ENCODE assay signal across 8 mouse cellular contexts in the genomic region with DNA sequence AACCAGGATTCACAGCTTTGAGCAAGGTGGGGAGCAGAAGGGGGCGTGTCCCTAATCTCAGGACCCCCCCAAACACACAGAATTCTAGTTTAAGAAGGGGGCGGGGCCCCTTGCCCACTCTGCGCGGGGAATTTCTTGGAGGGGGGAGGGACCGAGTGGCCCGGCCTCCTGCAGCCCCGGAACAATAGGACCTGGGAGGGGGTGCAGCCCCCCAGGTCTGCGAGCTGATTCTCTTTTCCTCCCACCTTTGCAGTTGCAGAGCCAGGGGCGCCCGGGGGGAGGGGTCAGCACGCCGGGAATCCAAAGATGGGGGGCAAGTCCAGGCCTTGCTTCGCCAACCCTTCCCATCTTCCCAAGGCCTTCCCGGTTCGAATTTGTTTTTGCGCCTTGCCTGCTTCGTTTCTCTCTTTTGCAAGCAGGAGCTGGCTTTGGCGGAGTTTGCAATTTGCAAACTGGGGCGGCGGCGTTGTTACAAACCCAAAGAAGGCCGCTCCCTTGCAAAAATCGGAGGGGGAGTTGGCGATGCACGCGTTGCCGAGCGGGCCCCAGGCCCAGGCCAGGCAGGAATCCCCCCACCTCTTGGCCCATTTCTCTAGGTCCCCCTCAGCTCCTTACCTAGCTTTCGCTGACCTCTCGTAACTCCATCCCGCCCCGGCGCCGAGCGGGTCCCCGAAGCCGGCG. TPM values are rescaled to one million over a fixed set of nuclear protein-coding genes. Genes with fewer than 3 reads are reported as not detected.
DNase-seq lines count a peak whose midpoint lies in the region; ATAC-seq and TF ChIP-seq lines count a peak whose summit lies in the region.

No protein-coding gene starts in this region.

- no peak for TF ChIP-seq EP300 in liver, postnatal 0 days (IDR thresholded peaks at IDR 0.05; ENCODE audit: low read depth)

- ATAC-seq in heart, embryonic 13.5 days (ENCODE audit: extremely low read depth, insufficient number of reproducible peaks, low FRiP score, low TSS enrichment), result no peak
- no peak for ATAC-seq in kidney, postnatal 0 days (replicated peaks; ENCODE audit: low FRiP score, low read depth)
- no peak for ATAC-seq in liver, postnatal 0 days
- no peak for ATAC-seq in inflammation-experienced regulatory T-cells, adult 6 months

- H3K27ac ChIP-seq in heart, embryonic 13.5 days (replicated peaks), result peak overlapping the region; percentile 99
- peak overlapping the region; percentile 98 for H3K27ac ChIP-seq in kidney, postnatal 0 days
- H3K27ac ChIP-seq in liver, postnatal 0 days (ENCODE audit: low read depth), result peak overlapping the region; percentile 96

- peaks cover 39% of the 10 kb centered on the region for H3K36me3 ChIP-seq in heart, embryonic 13.5 days
- H3K36me3 ChIP-seq in kidney, postnatal 0 days (ENCODE audit: insufficient read depth, low read length), result peaks cover 25% of the 10 kb centered on the region
- H3K36me3 ChIP-seq in liver, postnatal 0 days (replicated peaks; ENCODE audit: insufficient read depth, low read length), result peaks cover 27% of the 10 kb centered on the region

- H3K27me3 ChIP-seq in heart, embryonic 13.5 days (replicated peaks), result no peaks in the 10 kb centered on the region
- no peaks in the 10 kb centered on the region for H3K27me3 ChIP-seq in kidney, postnatal 0 days (ENCODE audit: insufficient read depth, low read length)
- H3K27me3 ChIP-seq in liver, postnatal 0 days (ENCODE audit: insufficient read depth, low read length), result no peaks in the 10 kb centered on the region

- H3K4me3 ChIP-seq in heart, embryonic 13.5 days, result peak overlapping the region; percentile 80
- peak overlapping the region; percentile 69 for H3K4me3 ChIP-seq in kidney, postnatal 0 days (replicated peaks; ENCODE audit: low read depth, low read length)
- peak overlapping the region; percentile 93 for H3K4me3 ChIP-seq in liver, postnatal 0 days (ENCODE audit: low read depth, low read length)

- no peak for TF ChIP-seq CTCF in kidney, postnatal 0 days (IDR thresholded peaks at IDR 0.05; ENCODE audit: low read depth)
- TF ChIP-seq CTCF in liver, postnatal 0 days (IDR thresholded peaks at IDR 0.05; ENCODE audit: low read depth), result no peak

- no peaks in the 10 kb centered on the region for H3K9me3 ChIP-seq in heart, embryonic 13.5 days
- H3K9me3 ChIP-seq in kidney, postnatal 0 days (replicated peaks; ENCODE audit: low read length), result no peaks in the 10 kb centered on the region
- no peaks in the 10 kb centered on the region for H3K9me3 ChIP-seq in liver, postnatal 0 days (ENCODE audit: low read length)

- peak; percentile 42 to 59 for DNase-seq in thymus, adult 18-20 months
- DNase-seq in thymus, postnatal 4 days, result no peak
- peak; percentile 84 for DNase-seq in cerebellum, adult 9-11 months
- DNase-seq in kidney, postnatal 0 days (ENCODE audit: low spot score), result peak; percentile 42
- no peak for DNase-seq in liver, postnatal 0 days
- DNase-seq in ovary, postnatal 36 days (ENCODE audit: low spot score), result peak; percentile 55

- peak overlapping the region; percentile 98 for H3K9ac ChIP-seq in heart, embryonic 13.5 days
- H3K9ac ChIP-seq in kidney, postnatal 0 days (ENCODE audit: low read depth, low read length), result peak overlapping the region; percentile 90
- peak overlapping the region; percentile 77 for H3K9ac ChIP-seq in liver, postnatal 0 days (replicated peaks)

- peaks cover 30% of the 10 kb centered on the region for H3K4me1 ChIP-seq in heart, embryonic 13.5 days
- 0 out of 2 replicates have a peak, but pooled peaks cover 10% of the 10 kb centered on the region for H3K4me1 ChIP-seq in kidney, postnatal 0 days (replicated peaks; ENCODE audit: insufficient read depth, low read length)
- peaks cover 29% of the 10 kb centered on the region for H3K4me1 ChIP-seq in liver, postnatal 0 days (ENCODE audit: insufficient read depth)

- peak overlapping the region; percentile 98 for H3K4me2 ChIP-seq in heart, embryonic 13.5 days
- H3K4me2 ChIP-seq in kidney, postnatal 0 days (ENCODE audit: low read length), result peak overlapping the region; percentile 95
- peak overlapping the region; percentile 94 for H3K4me2 ChIP-seq in liver, postnatal 0 days (ENCODE audit: low read depth, low read length)

- WGBS in heart, embryonic 13.5 days, result under 1% methylated on average over 38 of the region's 38 CpGs
- WGBS in kidney, postnatal 0 days, result under 1% methylated on average over 36 of the region's 38 CpGs
- 2% methylated on average over 35 of the region's 38 CpGs for WGBS in liver, postnatal 0 days (ENCODE audit: insufficient replicate concordance)

RNA-seq across cellular contexts. Expression of gene Prr12, which starts 0.4 kb away (rescaled TPM):
- 6.8 and 7.1 TPM in 2 replicates for polyA plus RNA-seq in heart, embryonic 13.5 days (2015; fragmentation: Nextera tagmentation; extraction: Ambion mirVana)
- 5.8 and 6.1 TPM in 2 replicates for polyA plus RNA-seq in kidney, postnatal 0 days (2015; fragmentation: Nextera tagmentation; extraction: Ambion mirVana)
- 1.6 and 1.7 TPM in 2 replicates for polyA plus RNA-seq in liver, postnatal 0 days (2015; fragmentation: Nextera tagmentation; extraction: Ambion mirVana)
- polyA plus RNA-seq in inflammation-experienced regulatory T-cells, adult 6 months (2017; shearing (Covaris generic)), result 10 to 100 TPM in 1 of 3 experiments, 1 to 10 TPM in 2; 5.0 to 12.9 (median 9.8) TPM

RNA-seq across cellular contexts. Expression of gene Nosip, which starts 9.9 kb away (rescaled TPM):
- 46.6 and 49.6 TPM in 2 replicates for polyA plus RNA-seq in heart, embryonic 13.5 days (2015; fragmentation: Nextera tagmentation; extraction: Ambion mirVana)
- 65.0 and 65.3 TPM in 2 replicates for polyA plus RNA-seq in kidney, postnatal 0 days (2015; fragmentation: Nextera tagmentation; extraction: Ambion mirVana)
- polyA plus RNA-seq in liver, postnatal 0 days (2015; fragmentation: Nextera tagmentation; extraction: Ambion mirVana), result 22.2 and 22.6 TPM in 2 replicates
- 100 to 1,000 TPM; 129 to 164 (median 158) TPM for polyA plus RNA-seq in inflammation-experienced regulatory T-cells, adult 6 months (2017; shearing (Covaris generic))

RNA-seq across cellular contexts. Expression of gene Prrg2, which starts 10.2 kb away (rescaled TPM):
- 12.5 and 13.6 TPM in 2 replicates for polyA plus RNA-seq in heart, embryonic 13.5 days (2015; fragmentation: Nextera tagmentation; extraction: Ambion mirVana)
- 44.3 and 45.1 TPM in 2 replicates for polyA plus RNA-seq in kidney, postnatal 0 days (2015; fragmentation: Nextera tagmentation; extraction: Ambion mirVana)
- polyA plus RNA-seq in liver, postnatal 0 days (2015; fragmentation: Nextera tagmentation; extraction: Ambion mirVana), result 19.7 and 20.4 TPM in 2 replicates
- polyA plus RNA-seq in inflammation-experienced regulatory T-cells, adult 6 months (2017; shearing (Covaris generic)), result 1 to 10 TPM; 2.0 to 2.3 (median 2.1) TPM

RNA-seq across cellular contexts. Expression of gene Rras, which starts 34.6 kb away (rescaled TPM):
- 71.6 and 82.6 TPM in 2 replicates for polyA plus RNA-seq in heart, embryonic 13.5 days (2015; fragmentation: Nextera tagmentation; extraction: Ambion mirVana)
- 47.6 and 53.0 TPM in 2 replicates for polyA plus RNA-seq in kidney, postnatal 0 days (2015; fragmentation: Nextera tagmentation; extraction: Ambion mirVana)
- polyA plus RNA-seq in liver, postnatal 0 days (2015; fragmentation: Nextera tagmentation; extraction: Ambion mirVana), result 25.4 and 31.4 TPM in 2 replicates
- 1 to 10 TPM; 3.2 to 6.5 (median 5.1) TPM for polyA plus RNA-seq in inflammation-experienced regulatory T-cells, adult 6 months (2017; shearing (Covaris generic))

RNA-seq across cellular contexts. Expression of gene Scaf1, which starts 36.2 kb away (rescaled TPM):
- 27.0 and 27.1 TPM in 2 replicates for polyA plus RNA-seq in heart, embryonic 13.5 days (2015; fragmentation: Nextera tagmentation; extraction: Ambion mirVana)
- polyA plus RNA-seq in kidney, postnatal 0 days (2015; fragmentation: Nextera tagmentation; extraction: Ambion mirVana), result 25.6 and 27.3 TPM in 2 replicates
- polyA plus RNA-seq in liver, postnatal 0 days (2015; fragmentation: Nextera tagmentation; extraction: Ambion mirVana), result 7.5 and 8.1 TPM in 2 replicates
- polyA plus RNA-seq in inflammation-experienced regulatory T-cells, adult 6 months (2017; shearing (Covaris generic)), result 1 to 10 TPM; 7.4 to 8.9 (median 8.7) TPM

Comparison
In these comparisons a context has a peak if more than half of its experiments do, and no peak if none do; other contexts are left out.
1. DNase-seq: peak in thymus, adult 18-20 months (2 of 2), cerebellum, adult 9-11 months (single experiment), kidney, postnatal 0 days (single experiment) and ovary, postnatal 36 days (single experiment); none in thymus, postnatal 4 days (single experiment) and liver, postnatal 0 days (single experiment).
2. Peak in every context shown above with its lines, with median percentiles within 50 percentile points of each other: H3K27ac ChIP-seq, H3K4me2 ChIP-seq, H3K4me3 ChIP-seq and H3K9ac ChIP-seq.